Mouse (Mus musculus): ENCODE results near the gene Tgfbi. TPM values are rescaled to one million over a fixed set of nuclear protein-coding genes. Genes with fewer than 3 reads are reported as not detected.
A peak's percentile ranks its signal among the peaks of the same experiment; 100 is the strongest.

Gene Tgfbi
- 60.1 and 79.9 TPM in 2 replicates for polyA plus RNA-seq (2014; fragmentation: Nextera tagmentation; extraction: Ambion mirVana)

- 2% methylated on average over 19 of the region's 36 CpGs for WGBS
- H3K9ac ChIP-seq (ENCODE audit: low read depth, low read length): peak within 1 kb of the TSS; percentile 76
- H3K27ac ChIP-seq (replicated peaks; ENCODE audit: low read depth, low read length): 0 out of 2 replicates have a peak within 1 kb of the TSS, but pooled peaks have one; percentile 25
- no peaks in the 10 kb centered on the region for H3K27me3 ChIP-seq (replicated peaks; ENCODE audit: control insufficient read depth, insufficient read depth, low read length)
- no peaks in the 10 kb centered on the region for H3K36me3 ChIP-seq (ENCODE audit: control insufficient read depth, insufficient read depth, low read length)
- H3K4me2 ChIP-seq (ENCODE audit: low read depth, low read length): peak within 1 kb of the TSS; percentile 98
- peak; percentile 81 for DNase-seq (ENCODE audit: low spot score)
- peaks cover 60% of the 10 kb centered on the region for H3K4me1 ChIP-seq (ENCODE audit: control insufficient read depth, insufficient read depth, low read length)
- ATAC-seq (ENCODE audit: low read depth): peak; percentile 75
- peak within 1 kb of the TSS; percentile 55 for H3K4me3 ChIP-seq (ENCODE audit: low read depth, low read length)
- no peaks in the 10 kb centered on the region for H3K9me3 ChIP-seq (ENCODE audit: control insufficient read depth, low read length)
These were observed at the start of gene Tgfbi for GRCm38 (mm10) chr13:56609103-56609856. Tgfbi (plus strand) TSS chr13:56609523.

- Histone ChIP-seq H3K27ac (replicated peaks; ENCODE audit: low read depth, low read length) (no peak overlapping the region), H3K4me1 (ENCODE audit: control insufficient read depth, insufficient read depth, low read length) (no peaks in the 10 kb centered on the region), H3K9ac (ENCODE audit: low read depth, low read length) (no peak overlapping the region), H3K36me3 (ENCODE audit: control insufficient read depth, insufficient read depth, low read length) (no peaks in the 10 kb centered on the region), H3K4me3 (ENCODE audit: low read depth, low read length) (no peak overlapping the region), H3K9me3 (ENCODE audit: control insufficient read depth, low read length) (no peaks in the 10 kb centered on the region), H3K4me2 (ENCODE audit: low read depth, low read length) (no peak overlapping the region), H3K27me3 (replicated peaks; ENCODE audit: control insufficient read depth, insufficient read depth, low read length) (no peaks in the 10 kb centered on the region)
- DNase-seq (ENCODE audit: low spot score): no peak
- ATAC-seq (ENCODE audit: low read depth): no peak
- 81% methylated on average over 6 of the region's 6 CpGs for WGBS
These were observed 49.4 kb upstream of the Tgfbi start for GRCm38 (mm10) chr13:56559841-56560370.

GRCm38 (mm10) chr13:56561129-56561528 lies 48.2 kb upstream of the Tgfbi start:
- 47% methylated on average over 8 of the region's 8 CpGs for WGBS
- H3K27me3 ChIP-seq (replicated peaks; ENCODE audit: control insufficient read depth, insufficient read depth, low read length): no peaks in the 10 kb centered on the region
- no peak overlapping the region for H3K27ac ChIP-seq (replicated peaks; ENCODE audit: low read depth, low read length)
- DNase-seq (ENCODE audit: low spot score) (no peak), ATAC-seq (ENCODE audit: low read depth) (no peak)
- H3K9ac ChIP-seq (ENCODE audit: low read depth, low read length): no peak overlapping the region
- H3K4me1 ChIP-seq (ENCODE audit: control insufficient read depth, insufficient read depth, low read length): no peaks in the 10 kb centered on the region
- no peak overlapping the region for H3K4me2 ChIP-seq (ENCODE audit: low read depth, low read length)
- H3K9me3 ChIP-seq (ENCODE audit: control insufficient read depth, low read length): no peaks in the 10 kb centered on the region
- H3K4me3 ChIP-seq (ENCODE audit: low read depth, low read length): no peak overlapping the region
- H3K36me3 ChIP-seq (ENCODE audit: control insufficient read depth, insufficient read depth, low read length): no peaks in the 10 kb centered on the region

DNA sequence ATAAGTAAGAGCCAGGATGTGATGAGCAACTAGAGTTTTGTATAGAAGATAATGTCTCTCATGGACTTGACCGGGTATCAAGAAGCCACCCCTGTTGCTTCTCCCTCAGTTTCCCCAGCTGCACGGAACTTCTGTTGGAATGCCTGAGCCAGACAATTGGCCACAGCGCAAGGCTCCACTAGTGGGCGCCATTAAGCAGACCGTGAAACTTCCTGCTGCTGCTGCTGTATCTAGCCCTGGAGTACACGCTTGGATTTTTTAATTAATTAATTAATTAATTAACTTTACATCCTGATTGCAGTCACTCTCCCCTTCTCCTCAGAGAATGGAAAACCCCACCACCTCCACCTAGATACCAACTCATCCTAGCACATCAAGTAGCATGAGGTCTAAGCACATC lies 46.2 kb upstream of the Tgfbi start:
- Histone ChIP-seq H3K36me3 (ENCODE audit: control insufficient read depth, insufficient read depth, low read length) (no peaks in the 10 kb centered on the region), H3K4me2 (ENCODE audit: low read depth, low read length) (no peak overlapping the region), H3K9me3 (ENCODE audit: control insufficient read depth, low read length) (no peaks in the 10 kb centered on the region), H3K9ac (ENCODE audit: low read depth, low read length) (no peak overlapping the region), H3K27me3 (replicated peaks; ENCODE audit: control insufficient read depth, insufficient read depth, low read length) (no peaks in the 10 kb centered on the region), H3K27ac (replicated peaks; ENCODE audit: low read depth, low read length) (no peak overlapping the region), H3K4me1 (ENCODE audit: control insufficient read depth, insufficient read depth, low read length) (no peaks in the 10 kb centered on the region), H3K4me3 (ENCODE audit: low read depth, low read length) (no peak overlapping the region)
- no peak for ATAC-seq (ENCODE audit: low read depth)
- DNase-seq (ENCODE audit: low spot score): no peak
- 38% methylated on average over 6 of the region's 6 CpGs for WGBS

DNA sequence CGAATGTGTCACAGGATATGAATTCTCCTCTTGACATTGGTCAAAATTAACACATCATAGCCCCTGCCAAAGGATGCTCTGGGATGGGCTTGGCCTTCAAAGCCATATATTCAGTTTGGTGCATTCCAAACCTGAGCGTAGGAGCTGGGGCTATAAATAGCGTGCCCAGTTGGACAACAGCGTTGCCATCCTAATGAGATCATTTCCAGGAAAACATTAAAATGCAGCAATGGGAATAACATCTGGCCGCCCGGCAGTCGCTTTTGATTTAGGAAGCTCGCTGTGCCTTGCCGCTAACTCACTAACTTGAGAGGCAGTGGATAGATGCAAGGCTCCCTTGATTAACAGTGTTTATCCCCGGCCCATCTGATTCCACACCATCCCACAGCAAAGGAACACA lies 43.0 kb upstream of the Tgfbi start:
- Histone ChIP-seq H3K27ac (replicated peaks; ENCODE audit: low read depth, low read length) (peak overlapping the region; percentile 48), H3K36me3 (ENCODE audit: control insufficient read depth, insufficient read depth, low read length) (no peaks in the 10 kb centered on the region), H3K9ac (ENCODE audit: low read depth, low read length) (no peak overlapping the region), H3K9me3 (ENCODE audit: control insufficient read depth, low read length) (no peaks in the 10 kb centered on the region), H3K27me3 (replicated peaks; ENCODE audit: control insufficient read depth, insufficient read depth, low read length) (no peaks in the 10 kb centered on the region), H3K4me2 (ENCODE audit: low read depth, low read length) (no peak overlapping the region), H3K4me1 (ENCODE audit: control insufficient read depth, insufficient read depth, low read length) (no peaks in the 10 kb centered on the region), H3K4me3 (ENCODE audit: low read depth, low read length) (no peak overlapping the region)
- ATAC-seq (ENCODE audit: low read depth) (no peak), DNase-seq (ENCODE audit: low spot score) (peak; percentile 59)
- 54% methylated on average over 10 of the region's 10 CpGs for WGBS

DNA sequence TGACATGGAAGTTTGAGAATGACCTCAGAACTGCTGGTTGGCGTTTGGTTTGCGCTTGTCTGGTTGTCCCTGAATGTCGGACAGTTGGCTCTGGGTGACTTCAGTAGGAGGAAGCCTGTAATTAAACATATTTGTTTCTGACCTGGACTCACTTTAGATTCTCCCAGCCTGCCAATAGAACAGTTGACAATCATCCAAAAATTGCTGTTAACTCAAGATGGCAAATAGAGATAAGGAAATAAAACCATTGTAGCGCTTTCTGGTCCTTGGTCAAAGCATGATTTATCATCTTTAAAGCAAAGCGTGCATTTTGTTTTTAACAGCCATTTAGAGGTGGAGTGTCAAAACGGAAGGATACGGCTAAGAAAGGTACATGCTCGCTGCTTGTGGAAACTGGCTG lies 37.7 kb upstream of the Tgfbi start:
- Histone ChIP-seq H3K27me3 (replicated peaks; ENCODE audit: control insufficient read depth, insufficient read depth, low read length) (no peaks in the 10 kb centered on the region), H3K9me3 (ENCODE audit: control insufficient read depth, low read length) (no peaks in the 10 kb centered on the region), H3K4me1 (ENCODE audit: control insufficient read depth, insufficient read depth, low read length) (peaks cover 16% of the 10 kb centered on the region), H3K36me3 (ENCODE audit: control insufficient read depth, insufficient read depth, low read length) (no peaks in the 10 kb centered on the region), H3K4me2 (ENCODE audit: low read depth, low read length) (no peak overlapping the region), H3K4me3 (ENCODE audit: low read depth, low read length) (no peak overlapping the region), H3K27ac (replicated peaks; ENCODE audit: low read depth, low read length) (no peak overlapping the region), H3K9ac (ENCODE audit: low read depth, low read length) (no peak overlapping the region)
- WGBS: 78% methylated on average over 8 of the region's 8 CpGs
- ATAC-seq (ENCODE audit: low read depth) (no peak), DNase-seq (ENCODE audit: low spot score) (no peak)

GRCm38 (mm10) chr13:56575074-56575473 lies 34.2 kb upstream of the Tgfbi start:
- Histone ChIP-seq H3K4me1 (ENCODE audit: control insufficient read depth, insufficient read depth, low read length) (peaks cover 16% of the 10 kb centered on the region), H3K27ac (replicated peaks; ENCODE audit: low read depth, low read length) (0 out of 2 replicates have a peak overlapping the region, but pooled peaks have one; percentile 79), H3K27me3 (replicated peaks; ENCODE audit: control insufficient read depth, insufficient read depth, low read length) (no peaks in the 10 kb centered on the region), H3K36me3 (ENCODE audit: control insufficient read depth, insufficient read depth, low read length) (no peaks in the 10 kb centered on the region), H3K9ac (ENCODE audit: low read depth, low read length) (no peak overlapping the region), H3K4me2 (ENCODE audit: low read depth, low read length) (no peak overlapping the region), H3K4me3 (ENCODE audit: low read depth, low read length) (no peak overlapping the region), H3K9me3 (ENCODE audit: control insufficient read depth, low read length) (no peaks in the 10 kb centered on the region)
- WGBS: 83% methylated on average over 3 of the region's 4 CpGs
- DNase-seq (ENCODE audit: low spot score) (no peak), ATAC-seq (ENCODE audit: low read depth) (no peak)

- Histone ChIP-seq H3K27ac (replicated peaks; ENCODE audit: low read depth, low read length) (peak overlapping the region; percentile 79), H3K36me3 (ENCODE audit: control insufficient read depth, insufficient read depth, low read length) (no peaks in the 10 kb centered on the region), H3K27me3 (replicated peaks; ENCODE audit: control insufficient read depth, insufficient read depth, low read length) (no peaks in the 10 kb centered on the region), H3K4me3 (ENCODE audit: low read depth, low read length) (no peak overlapping the region), H3K4me1 (ENCODE audit: control insufficient read depth, insufficient read depth, low read length) (peaks cover 18% of the 10 kb centered on the region), H3K4me2 (ENCODE audit: low read depth, low read length) (no peak overlapping the region), H3K9me3 (ENCODE audit: control insufficient read depth, low read length) (no peaks in the 10 kb centered on the region), H3K9ac (ENCODE audit: low read depth, low read length) (no peak overlapping the region)
- ATAC-seq (ENCODE audit: low read depth) (peak; percentile 23; the same call in 1 of the 2 replicates), DNase-seq (ENCODE audit: low spot score) (peak; percentile 61)
- WGBS: 37% methylated on average over 12 of the region's 12 CpGs
These were observed 33.5 kb upstream of the Tgfbi start for GRCm38 (mm10) chr13:56575701-56576321.

Data from embryonic facial prominence, embryonic 14.5 days (tissue).